Mouse (Mus musculus) lung, embryonic 15.5 days (tissue): Measurements from ENCODE around the gene Loxl4. TPM values are rescaled to one million over a fixed set of nuclear protein-coding genes. Genes with fewer than 3 reads are reported as not detected.

Source experiments
- ATAC-seq: fragments of 200-750 bp; cut with Nextera tagmentation; 2 replicates; pipeline ENCODE4 v1.8.0; 2017; ENCODE audit warnings: moderate number of reproducible peaks, borderline replicate concordance; ENCODE audit not compliant: low FRiP score, low TSS enrichment; ENCODE audit errors: extremely low read depth
- H3K27ac ChIP-seq: fragments of 300-500 bp; sonication (generic); 2 replicates; pipeline ENCODE4 v1.5.1; 2015; ENCODE audit warnings: moderate library complexity, mild to moderate bottlenecking, inconsistent platforms
- H3K27me3 ChIP-seq: fragments of 300-500 bp; sonication (generic); 2 replicates; pipeline ENCODE4 v1.6.1; 2015; ENCODE audit warnings: inconsistent platforms
- H3K36me3 ChIP-seq: fragments of 300-500 bp; sonication (generic); 2 replicates; pipeline ENCODE4 v1.6.1; 2015; ENCODE audit warnings: inconsistent platforms
- H3K4me1 ChIP-seq: fragments of 300-500 bp; sonication (generic); 2 replicates; pipeline ENCODE4 v1.6.1; 2015; ENCODE audit warnings: inconsistent platforms
- H3K4me2 ChIP-seq: fragments of 300-500 bp; sonication (generic); 2 replicates; pipeline ENCODE4 v1.6.1; 2015; ENCODE audit warnings: inconsistent platforms, mild to moderate bottlenecking, moderate library complexity
- H3K4me3 ChIP-seq: fragments of 300-500 bp; sonication (generic); 2 replicates; pipeline ENCODE4 v1.5.1; 2015; ENCODE audit warnings: mild to moderate bottlenecking, inconsistent platforms
- H3K9ac ChIP-seq: fragments of 300-500 bp; sonication (generic); 2 replicates; pipeline ENCODE4 v1.6.1; 2015; ENCODE audit warnings: inconsistent platforms
- H3K9me3 ChIP-seq: fragments of 300-500 bp; sonication (generic); 2 replicates; pipeline ENCODE4 v1.6.1; 2016; ENCODE audit warnings: inconsistent platforms
- WGBS: fragments of 180-500 bp; shearing (Covaris S2); methylation state at CpG from one replicate; pipeline ENCODE4 v1.1.7; 2015; 5-methylcytosine and 5-hydroxymethylcytosine counted together
- polyA plus RNA-seq: library from polyadenylated mRNA; unstranded; fragments of >200 nt; fragmentation: Nextera tagmentation; extraction: Ambion mirVana; gene quantifications from 2 replicates; pipeline ENCODE4 v1.2.1, GENCODE M21; 2015

Gene Loxl4
- polyA plus RNA-seq, 1 experiment from 2014 or later = 0.65 TPM

DNA sequence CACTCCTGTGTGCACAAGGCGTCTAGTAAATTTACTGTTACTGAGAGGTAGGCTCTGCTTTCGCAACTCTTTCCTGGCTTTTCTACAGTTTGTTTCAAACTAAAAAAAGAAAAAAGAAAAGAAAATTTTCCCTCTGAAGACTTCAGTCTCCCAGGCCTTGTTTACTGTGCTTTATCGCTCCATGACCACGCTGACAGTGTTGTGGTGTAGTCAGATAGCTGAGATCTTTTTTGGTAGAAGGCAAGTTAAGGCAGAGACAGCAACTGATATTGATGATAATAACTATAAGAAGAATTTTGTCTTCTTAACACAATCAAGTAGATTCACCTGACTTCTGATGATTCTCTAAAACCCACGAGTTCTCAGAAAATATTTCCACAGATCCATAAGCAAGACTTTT lies 28.9 kb downstream of the Loxl4 start:
- Histone ChIP-seq H3K36me3 (peaks cover 11% of the 10 kb centered on the region; the same call in 1 of the 2 replicates), H3K9me3 (no peaks in the 10 kb centered on the region), H3K4me2 (no peak overlapping the region), H3K9ac (no peak overlapping the region), H3K27ac (no peak overlapping the region), H3K4me1 (peaks cover 7% of the 10 kb centered on the region), H3K4me3 (no peak overlapping the region), H3K27me3 (no peaks in the 10 kb centered on the region)
- 88% methylated on average over 5 of the region's 5 CpGs for WGBS
- no peak for ATAC-seq

DNA sequence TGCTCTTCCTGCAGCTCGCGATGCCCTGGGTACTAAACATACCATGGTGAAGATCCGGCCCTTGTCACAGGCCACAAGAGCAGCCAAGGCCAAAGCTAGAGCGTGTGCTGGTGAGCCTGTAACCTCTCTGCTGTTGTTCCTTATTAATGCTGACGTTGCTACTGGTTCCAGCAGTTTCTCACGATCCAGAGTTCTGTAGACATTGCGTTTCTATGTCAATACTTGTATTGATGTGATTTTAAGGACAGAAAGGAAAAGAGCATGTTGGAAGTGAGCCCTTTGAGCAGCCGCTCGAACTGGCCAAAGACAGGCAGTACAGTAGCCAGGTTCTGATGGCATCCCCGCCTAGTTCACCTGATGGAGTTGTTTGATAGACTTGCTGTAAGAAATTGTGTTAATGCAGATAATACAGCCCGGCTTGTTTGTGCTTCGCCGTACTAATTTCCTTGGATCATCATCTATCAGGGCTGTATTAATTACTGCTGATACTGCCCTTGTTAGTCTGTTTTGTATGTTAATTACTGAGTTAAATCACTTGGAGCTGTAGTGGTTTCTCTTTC lies 29.7 kb downstream of the Loxl4 start:
- no peak for ATAC-seq
- no peak overlapping the region for H3K27ac ChIP-seq
- 88% methylated on average over 13 of the region's 13 CpGs for WGBS
- H3K4me2 ChIP-seq = no peak overlapping the region
- no peak overlapping the region for H3K4me3 ChIP-seq
- no peaks in the 10 kb centered on the region for H3K27me3 ChIP-seq
- H3K4me1 ChIP-seq = peaks cover 3% of the 10 kb centered on the region
- peaks cover 11% of the 10 kb centered on the region; the same call in 1 of the 2 replicates for H3K36me3 ChIP-seq
- no peaks in the 10 kb centered on the region for H3K9me3 ChIP-seq
- no peak overlapping the region for H3K9ac ChIP-seq

DNA sequence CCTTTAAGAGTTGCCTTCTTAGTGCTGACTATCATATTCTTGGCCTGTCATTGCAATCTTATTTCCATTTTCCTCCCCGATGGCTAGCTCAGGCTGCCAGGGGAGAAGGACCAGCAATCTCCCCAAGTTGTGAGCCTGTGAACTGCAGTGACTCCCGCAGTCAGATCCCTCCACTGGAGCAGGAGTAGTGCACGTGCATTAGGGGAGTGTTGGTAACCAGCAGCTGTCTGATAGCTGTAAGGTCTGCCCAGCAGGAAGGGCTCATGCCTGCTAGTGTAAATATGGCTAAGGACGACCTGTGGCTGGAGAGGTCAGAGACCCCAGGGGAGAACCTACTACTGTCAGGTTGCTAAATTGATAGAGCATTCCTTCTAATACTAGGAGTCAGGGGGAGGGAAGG lies 31.9 kb downstream of the Loxl4 start:
- H3K36me3 ChIP-seq = peaks cover 11% of the 10 kb centered on the region; the same call in 1 of the 2 replicates
- no peak overlapping the region for H3K27ac ChIP-seq
- 31% methylated on average over 4 of the region's 4 CpGs for WGBS
- no peak overlapping the region for H3K4me3 ChIP-seq
- H3K4me1 ChIP-seq = no peaks in the 10 kb centered on the region
- H3K9me3 ChIP-seq = no peaks in the 10 kb centered on the region
- H3K4me2 ChIP-seq = no peak overlapping the region
- ATAC-seq = no peak
- H3K9ac ChIP-seq = no peak overlapping the region
- no peaks in the 10 kb centered on the region for H3K27me3 ChIP-seq

DNA sequence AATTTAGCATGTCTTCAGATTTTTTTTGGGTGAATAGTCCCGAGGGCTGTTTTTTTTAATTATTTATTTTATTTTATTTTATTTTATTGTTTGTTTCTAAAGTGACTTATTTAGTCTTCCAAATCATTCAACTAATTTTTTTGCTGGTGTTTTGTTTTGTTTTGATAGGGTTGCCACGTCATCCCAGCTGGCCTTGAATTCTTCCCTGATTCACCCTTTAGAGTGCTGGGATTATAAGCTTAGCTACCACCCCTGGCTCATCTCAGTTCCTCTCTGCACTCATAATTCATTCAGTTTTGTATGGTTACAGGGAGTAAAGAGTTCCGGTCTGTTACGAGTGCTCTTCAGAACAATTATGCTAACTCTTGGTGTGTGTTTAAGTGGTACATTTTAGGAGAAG lies 34.0 kb downstream of the Loxl4 start:
- Histone ChIP-seq H3K4me2 (no peak overlapping the region), H3K9me3 (no peaks in the 10 kb centered on the region), H3K27me3 (no peaks in the 10 kb centered on the region), H3K9ac (no peak overlapping the region), H3K4me1 (no peaks in the 10 kb centered on the region), H3K27ac (no peak overlapping the region), H3K4me3 (no peak overlapping the region), H3K36me3 (peaks cover 8% of the 10 kb centered on the region; the same call in 1 of the 2 replicates)
- 76% methylated on average over 4 of the region's 4 CpGs for WGBS
- no peak for ATAC-seq

DNA sequence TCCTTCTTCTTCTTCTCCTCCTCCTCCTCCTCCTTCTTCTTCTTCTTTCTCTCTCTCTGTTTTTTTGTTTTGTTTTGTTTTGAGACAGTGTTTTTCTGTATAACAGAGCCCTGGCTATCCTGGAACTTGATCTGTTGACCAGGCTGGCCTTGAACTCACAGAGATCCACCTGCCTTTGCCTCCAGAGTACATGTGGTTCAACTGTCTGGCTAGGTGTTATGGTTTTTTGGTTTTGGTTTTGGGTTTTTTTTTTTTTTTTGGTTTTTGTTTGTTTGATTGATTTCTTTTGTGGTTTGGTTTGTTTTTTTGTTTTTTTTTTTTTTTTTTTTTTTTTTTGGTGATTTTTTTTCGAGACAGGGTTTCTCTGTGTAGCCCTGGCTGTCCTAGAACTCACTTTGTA lies 35.8 kb downstream of the Loxl4 start:
- Histone ChIP-seq H3K9ac (no peak overlapping the region), H3K27ac (no peak overlapping the region), H3K36me3 (no peaks in the 10 kb centered on the region), H3K27me3 (no peaks in the 10 kb centered on the region), H3K9me3 (no peaks in the 10 kb centered on the region), H3K4me3 (no peak overlapping the region), H3K4me2 (no peak overlapping the region), H3K4me1 (no peaks in the 10 kb centered on the region)
- 89% methylated on average over 1 of the region's 1 CpGs for WGBS
- no peak for ATAC-seq

DNA sequence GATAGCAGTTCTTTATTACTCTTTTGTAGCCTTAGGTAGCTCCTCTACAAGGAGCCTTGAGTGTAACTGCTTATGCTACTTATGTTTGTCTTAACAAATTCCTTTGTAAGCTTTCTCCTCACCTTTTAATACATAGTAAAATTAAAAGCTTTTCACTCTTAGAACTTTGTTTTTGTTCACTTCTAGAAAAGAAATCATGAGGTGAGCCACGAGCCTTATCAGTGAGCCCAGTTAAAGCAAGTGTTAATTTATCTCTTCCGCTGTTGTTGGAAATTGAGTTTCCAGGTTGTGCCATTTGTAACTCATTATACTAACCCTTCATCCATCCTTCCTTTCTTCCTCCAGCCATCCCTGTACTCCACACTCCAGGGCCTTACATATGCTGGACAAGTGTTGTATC lies 37.3 kb downstream of the Loxl4 start:
- H3K27ac ChIP-seq = no peak overlapping the region
- no peak for ATAC-seq
- H3K27me3 ChIP-seq = no peaks in the 10 kb centered on the region
- 73% methylated on average over 2 of the region's 2 CpGs for WGBS
- no peaks in the 10 kb centered on the region for H3K36me3 ChIP-seq
- H3K4me1 ChIP-seq = no peaks in the 10 kb centered on the region
- H3K9me3 ChIP-seq = no peaks in the 10 kb centered on the region
- H3K4me3 ChIP-seq = no peak overlapping the region
- H3K9ac ChIP-seq = no peak overlapping the region
- H3K4me2 ChIP-seq = no peak overlapping the region

DNA sequence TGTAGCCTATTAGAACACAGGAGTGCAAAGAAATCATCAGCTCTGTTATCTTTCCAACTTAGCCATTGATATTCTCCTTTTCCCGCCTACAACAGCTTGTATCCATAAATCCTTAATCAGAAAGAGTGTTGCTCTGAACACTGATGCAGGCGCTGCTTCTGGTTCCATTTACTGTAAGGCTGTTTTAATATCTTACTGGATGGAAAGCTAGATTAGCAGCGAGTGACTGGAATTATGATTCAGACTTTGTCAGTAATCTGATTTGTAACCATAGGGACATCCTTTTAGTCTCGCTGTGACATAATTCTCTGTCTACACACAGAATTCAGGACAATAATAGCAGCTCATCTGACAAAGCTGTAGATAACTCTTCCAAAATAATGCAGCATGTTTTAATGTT lies 41.3 kb downstream of the Loxl4 start:
- Histone ChIP-seq H3K4me3 (no peak overlapping the region), H3K9me3 (no peaks in the 10 kb centered on the region), H3K27ac (no peak overlapping the region), H3K4me2 (no peak overlapping the region), H3K4me1 (no peaks in the 10 kb centered on the region), H3K9ac (no peak overlapping the region), H3K27me3 (no peaks in the 10 kb centered on the region), H3K36me3 (no peaks in the 10 kb centered on the region)
- no peak for ATAC-seq
- WGBS = 82% methylated on average over 4 of the region's 4 CpGs

DNA sequence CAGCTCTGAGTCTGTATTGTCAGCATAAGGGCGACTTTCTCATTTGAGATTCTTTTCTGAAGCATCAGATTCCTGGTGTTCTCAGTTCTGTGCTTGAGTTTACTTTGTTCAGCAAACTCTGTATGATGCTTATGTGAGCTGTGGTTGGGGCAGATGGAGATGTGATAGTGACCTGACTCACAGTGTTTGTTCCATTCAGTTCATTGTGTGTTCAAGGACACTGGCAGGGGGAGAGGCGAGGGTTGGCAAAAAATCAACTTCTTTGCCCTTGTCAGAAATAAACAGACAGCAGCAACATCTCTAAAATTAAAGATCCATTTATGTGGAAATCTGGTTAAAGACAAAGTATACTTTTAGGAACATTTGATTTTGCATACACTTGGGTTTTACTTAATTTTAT lies 43.5 kb downstream of the Loxl4 start:
- H3K27me3 ChIP-seq = no peaks in the 10 kb centered on the region

DNA sequence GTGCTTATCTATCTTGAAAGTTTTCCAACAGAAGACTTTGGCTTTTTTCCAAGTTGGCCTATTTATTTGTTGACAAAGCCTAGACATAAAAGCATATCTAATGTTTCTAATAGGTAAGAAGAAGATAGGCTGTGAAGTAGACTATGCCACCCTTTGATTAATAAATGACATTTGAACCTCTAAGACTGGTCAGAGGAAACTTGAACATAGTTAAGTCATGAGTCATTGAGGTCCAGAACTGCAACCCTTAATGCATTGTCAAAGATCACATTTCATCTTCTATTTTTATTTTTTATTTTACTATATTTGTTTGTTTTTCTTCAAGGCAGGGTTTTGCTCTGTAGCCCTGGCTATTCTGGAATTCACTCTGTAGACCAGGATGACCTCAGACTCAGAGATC lies 45.6 kb downstream of the Loxl4 start:
- H3K36me3 ChIP-seq = peaks cover 3% of the 10 kb centered on the region; the same call in 1 of the 2 replicates
- H3K27ac ChIP-seq = no peak overlapping the region
- no peaks in the 10 kb centered on the region for H3K9me3 ChIP-seq
- ATAC-seq = no peak
- H3K4me3 ChIP-seq = no peak overlapping the region
- H3K9ac ChIP-seq = no peak overlapping the region
- H3K4me2 ChIP-seq = no peak overlapping the region
- H3K4me1 ChIP-seq = no peaks in the 10 kb centered on the region
- H3K27me3 ChIP-seq = no peaks in the 10 kb centered on the region

More for the DNA sequence above, 43.5 kb downstream of the Loxl4 start:
- no peak overlapping the region for H3K4me3 ChIP-seq
- H3K36me3 ChIP-seq = no peaks in the 10 kb centered on the region
- no peaks in the 10 kb centered on the region for H3K4me1 ChIP-seq
- no peak overlapping the region for H3K9ac ChIP-seq
- H3K27ac ChIP-seq = no peak overlapping the region
- H3K4me2 ChIP-seq = no peak overlapping the region
- ATAC-seq = no peak
- H3K9me3 ChIP-seq = no peaks in the 10 kb centered on the region
- WGBS = 62% methylated on average over 2 of the region's 2 CpGs

DNA sequence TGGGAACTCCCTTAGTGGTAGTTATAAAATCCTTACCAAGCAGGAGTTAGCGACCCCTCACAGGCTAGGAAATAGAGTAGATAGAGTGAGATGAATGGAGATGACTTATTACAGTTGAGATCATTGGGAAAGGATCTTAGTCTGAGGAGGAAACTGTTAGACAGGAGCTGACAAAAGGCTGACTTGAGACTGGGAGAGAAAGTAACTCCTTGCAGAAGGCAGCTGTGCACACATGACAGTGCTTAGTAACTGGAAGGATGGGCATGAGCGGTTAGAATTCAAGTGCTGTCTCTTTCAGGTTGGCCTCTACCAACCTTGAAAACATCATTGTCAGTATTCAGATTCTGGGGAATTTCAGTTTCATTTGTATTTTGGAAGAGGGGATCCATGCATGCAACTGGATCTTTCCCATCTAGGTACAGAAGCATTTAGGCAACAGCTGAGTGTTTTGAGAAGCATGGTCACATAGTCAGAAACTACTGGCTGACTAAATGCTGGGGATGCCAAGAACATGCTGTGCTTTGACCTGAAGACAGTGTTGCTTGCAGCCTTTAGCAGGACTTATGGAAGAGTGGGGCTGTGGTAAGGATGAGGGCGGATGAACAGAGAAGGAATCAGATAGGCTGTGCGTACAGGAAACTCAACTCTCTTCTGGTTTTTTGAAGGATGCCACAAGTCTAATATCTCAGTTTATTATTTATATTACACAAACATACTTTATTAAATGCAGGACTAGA lies 46.2 kb downstream of the Loxl4 start:
- Histone ChIP-seq H3K27me3 (no peaks in the 10 kb centered on the region), H3K9ac (no peak overlapping the region), H3K4me1 (no peaks in the 10 kb centered on the region), H3K36me3 (peaks cover 3% of the 10 kb centered on the region; the same call in 1 of the 2 replicates), H3K27ac (0 out of 2 replicates have a peak overlapping the region, but pooled peaks have one; percentile 7), H3K4me3 (no peak overlapping the region), H3K9me3 (no peaks in the 10 kb centered on the region), H3K4me2 (no peak overlapping the region)
- WGBS = 68% methylated on average over 4 of the region's 4 CpGs
- peak; percentile 59; the same call in 1 of the 2 replicates for ATAC-seq

DNA sequence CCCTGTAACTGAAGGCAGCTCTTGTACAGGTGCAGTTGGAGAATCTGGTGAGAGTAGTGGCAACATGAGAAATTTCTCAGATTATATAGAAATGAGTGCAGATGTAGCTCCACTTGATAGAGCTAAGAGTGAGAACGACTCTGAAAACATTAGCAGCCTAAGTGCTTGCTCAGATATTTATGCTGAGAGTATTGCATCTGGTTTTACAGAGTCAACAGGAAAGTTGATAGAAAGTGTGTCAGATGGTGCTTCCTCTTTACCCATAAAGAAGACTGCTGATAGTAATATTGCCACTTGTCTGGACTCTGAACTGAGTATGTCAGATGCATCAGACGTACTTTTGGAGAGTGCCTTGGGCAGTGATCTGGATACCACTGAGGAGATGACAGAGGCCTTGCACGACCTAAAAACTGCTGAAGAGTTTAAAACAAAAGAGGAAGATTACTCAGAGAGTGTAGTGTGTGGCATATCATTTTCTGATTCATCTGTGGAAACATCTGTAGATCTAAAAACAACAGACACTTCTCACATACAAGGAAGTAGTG lies 48.8 kb downstream of the Loxl4 start:
- H3K4me2 ChIP-seq = no peak overlapping the region
- peaks cover 3% of the 10 kb centered on the region; the same call in 1 of the 2 replicates for H3K36me3 ChIP-seq
- H3K27me3 ChIP-seq = no peaks in the 10 kb centered on the region
- H3K9me3 ChIP-seq = no peaks in the 10 kb centered on the region
- H3K9ac ChIP-seq = no peak overlapping the region
- H3K4me3 ChIP-seq = no peak overlapping the region
- ATAC-seq = no peak
- no peak overlapping the region for H3K27ac ChIP-seq
- 77% methylated on average over 3 of the region's 3 CpGs for WGBS
- no peaks in the 10 kb centered on the region for H3K4me1 ChIP-seq

DNA sequence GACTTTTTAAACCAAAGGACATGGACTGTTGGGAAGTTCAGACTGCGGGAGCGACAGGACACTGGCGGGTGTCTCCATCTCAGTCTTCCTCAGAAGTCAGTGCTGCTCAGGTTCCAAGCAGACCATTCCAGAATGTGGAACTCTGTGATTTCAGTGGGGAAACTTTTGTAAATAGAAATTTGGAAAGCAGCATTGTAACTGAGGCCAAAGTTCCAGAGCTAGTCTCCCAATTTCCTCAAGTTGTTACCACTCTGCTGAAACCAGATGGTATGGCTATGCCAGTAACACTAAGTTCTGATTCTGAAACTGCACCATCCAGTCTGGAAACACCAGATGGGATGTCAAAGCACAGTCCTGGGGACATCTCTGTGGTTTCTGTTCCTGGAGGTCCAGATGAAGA lies 49.6 kb downstream of the Loxl4 start:
- ATAC-seq = no peak
- no peak overlapping the region for H3K4me3 ChIP-seq
- WGBS = 98% methylated on average over 3 of the region's 3 CpGs
- no peaks in the 10 kb centered on the region for H3K4me1 ChIP-seq
- no peaks in the 10 kb centered on the region for H3K9me3 ChIP-seq
- H3K36me3 ChIP-seq = peaks cover 3% of the 10 kb centered on the region; the same call in 1 of the 2 replicates
- no peak overlapping the region for H3K4me2 ChIP-seq
- no peaks in the 10 kb centered on the region for H3K27me3 ChIP-seq
- no peak overlapping the region for H3K27ac ChIP-seq
- no peak overlapping the region for H3K9ac ChIP-seq
